Mouse (Mus musculus): Measurements from ENCODE around the gene Plin2. TPM values are rescaled to one million over a fixed set of nuclear protein-coding genes. Genes with fewer than 3 reads are reported as not detected.

The Plin2 gene
- polyA plus RNA-seq, 1 experiment, result 25.5 TPM

DNA sequence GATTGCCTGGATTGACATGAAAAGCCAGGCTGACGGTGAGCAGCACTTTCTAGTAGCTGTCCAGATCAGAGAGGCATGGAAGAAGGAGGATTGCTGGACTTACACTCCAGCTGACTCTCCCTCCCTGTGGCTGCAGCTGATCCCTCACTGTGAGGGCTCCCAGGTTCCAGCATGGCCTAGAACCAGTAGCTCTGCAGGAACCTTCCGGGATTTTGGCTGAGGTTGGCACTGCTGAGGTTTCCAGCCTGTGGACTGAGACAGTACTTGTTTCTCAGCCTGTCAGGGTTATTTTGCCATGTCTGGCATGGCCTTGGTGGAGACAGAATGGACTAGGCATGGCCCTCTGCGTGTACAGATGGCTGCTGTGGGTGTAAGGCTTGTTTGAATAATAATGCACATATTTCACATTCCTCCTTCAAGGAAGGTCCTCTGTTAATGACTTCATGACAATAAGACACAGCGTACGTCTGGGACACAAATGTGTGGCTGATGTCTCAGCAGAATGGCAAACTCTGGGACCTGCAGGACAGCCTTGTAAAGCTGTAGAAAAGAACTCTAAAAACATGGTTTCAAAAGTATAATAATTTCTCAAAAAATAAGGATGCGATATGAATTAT is 40.3 kb upstream of the Plin2 start:
- peak; percentile 76 to 86 for DNase-seq
- 27% methylated on average over 6 of the region's 6 CpGs for WGBS
- Histone ChIP-seq H3K27ac (ENCODE audit: insufficient read depth, low read length) (peak overlapping the region; percentile 44; the same call in 1 of the 2 replicates), H3K27me3 (ENCODE audit: control insufficient read depth, insufficient read depth, low read length) (no peaks in the 10 kb centered on the region), H3K4me3 (replicated peaks; ENCODE audit: insufficient read depth, low read depth, low read length) (no peak overlapping the region), H3K4me1 (ENCODE audit: control insufficient read depth, insufficient read depth, low read length) (peaks cover 6% of the 10 kb centered on the region)
- TF ChIP-seq CTCF (IDR thresholded peaks at IDR 0.05; ENCODE audit: borderline replicate concordance, insufficient read depth, low read depth, low read length) (no peak), POLR2A (IDR thresholded peaks at IDR 0.05; ENCODE audit: borderline replicate concordance, insufficient read depth, low read length) (no peak)

DNA sequence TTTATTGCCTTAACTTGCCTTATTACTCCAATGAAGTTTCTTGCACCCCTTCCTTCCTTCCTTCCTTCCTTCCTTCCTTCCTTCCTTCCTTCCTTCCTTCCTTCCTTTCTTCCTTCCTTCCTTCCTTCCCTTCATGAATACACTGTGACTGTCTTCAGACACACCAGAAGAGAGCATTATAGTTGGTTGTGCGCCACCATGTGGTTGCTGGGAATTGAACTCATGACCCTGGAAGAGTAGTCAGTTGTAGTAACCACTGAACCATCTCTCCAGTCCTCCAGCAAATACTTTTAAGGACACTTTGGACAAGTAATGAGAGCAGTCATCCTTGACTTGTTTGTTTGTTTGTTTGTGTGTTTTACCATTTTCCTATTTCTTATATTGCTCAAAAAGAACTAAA is 38.9 kb upstream of the Plin2 start:
- TF ChIP-seq CTCF (IDR thresholded peaks at IDR 0.05; ENCODE audit: borderline replicate concordance, insufficient read depth, low read depth, low read length) (no peak), POLR2A (IDR thresholded peaks at IDR 0.05; ENCODE audit: borderline replicate concordance, insufficient read depth, low read length) (no peak)
- no peak for DNase-seq
- WGBS, result 52% methylated on average over 1 of the region's 1 CpGs
- H3K27me3 ChIP-seq (ENCODE audit: control insufficient read depth, insufficient read depth, low read length), result no peaks in the 10 kb centered on the region
- H3K27ac ChIP-seq (ENCODE audit: insufficient read depth, low read length), result no peak overlapping the region
- H3K4me3 ChIP-seq (replicated peaks; ENCODE audit: insufficient read depth, low read depth, low read length), result no peak overlapping the region
- H3K4me1 ChIP-seq (ENCODE audit: control insufficient read depth, insufficient read depth, low read length), result peaks cover 6% of the 10 kb centered on the region

DNA sequence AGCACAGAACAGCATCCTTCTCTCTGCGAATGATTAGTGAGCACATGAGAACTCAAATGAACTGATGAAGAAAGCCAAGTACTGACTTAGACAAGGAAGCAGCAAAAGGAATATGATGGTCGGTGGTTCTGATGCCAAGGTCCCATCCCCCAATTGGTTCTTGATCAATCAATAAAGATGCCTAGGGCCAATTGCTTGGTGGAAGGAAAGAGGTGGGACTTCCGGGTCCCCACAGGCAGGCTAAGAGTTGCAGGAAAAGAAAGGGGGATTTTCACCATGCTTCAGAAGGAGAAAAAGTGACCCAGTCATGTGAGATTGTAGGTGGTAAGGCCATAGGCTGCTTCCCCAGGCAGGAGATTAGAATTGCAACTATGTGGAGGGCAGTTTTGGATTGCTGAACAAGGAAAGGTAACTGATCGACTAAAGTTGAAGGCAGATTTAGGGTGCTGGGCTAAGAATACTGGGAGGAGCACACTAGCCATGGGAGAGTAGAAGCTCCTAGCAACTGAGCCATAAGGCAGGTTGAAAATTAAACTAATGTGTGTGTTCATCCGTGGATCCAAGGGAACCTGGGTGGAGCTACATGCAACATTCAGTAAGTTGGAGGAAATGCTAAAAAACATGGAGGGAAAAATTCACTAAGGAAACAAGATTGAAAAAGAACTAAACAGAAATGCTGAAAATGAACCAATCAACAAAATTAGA is 29.5 kb upstream of the Plin2 start:
- no peak overlapping the region for H3K27ac ChIP-seq (ENCODE audit: insufficient read depth, low read length)
- no peaks in the 10 kb centered on the region for H3K4me1 ChIP-seq (ENCODE audit: control insufficient read depth, insufficient read depth, low read length)
- no peaks in the 10 kb centered on the region for H3K27me3 ChIP-seq (ENCODE audit: control insufficient read depth, insufficient read depth, low read length)
- 70% methylated on average over 5 of the region's 5 CpGs for WGBS
- TF ChIP-seq CTCF (IDR thresholded peaks at IDR 0.05; ENCODE audit: borderline replicate concordance, insufficient read depth, low read depth, low read length) (no peak), POLR2A (IDR thresholded peaks at IDR 0.05; ENCODE audit: borderline replicate concordance, insufficient read depth, low read length) (no peak)
- no peak overlapping the region for H3K4me3 ChIP-seq (replicated peaks; ENCODE audit: insufficient read depth, low read depth, low read length)
- DNase-seq, result no peak

DNA sequence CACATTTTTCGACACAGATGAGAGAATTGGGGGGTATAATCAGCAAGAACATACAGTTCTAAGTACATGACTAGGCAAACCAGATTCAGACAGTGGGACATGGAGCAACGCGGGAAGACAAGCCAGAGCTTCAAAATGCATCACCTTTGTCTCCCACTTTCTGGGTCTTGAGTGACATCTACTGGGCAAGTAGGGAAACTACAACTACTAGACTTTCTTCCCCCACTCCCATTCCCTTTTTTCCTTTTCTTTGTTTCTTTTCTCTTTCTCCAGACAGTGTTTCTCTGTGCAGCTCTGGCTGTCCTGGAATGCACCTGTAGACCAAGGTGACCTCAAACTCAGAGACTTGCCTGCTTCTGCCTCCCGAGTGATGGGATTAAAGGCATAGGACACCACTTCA is 27.0 kb upstream of the Plin2 start:
- no peak overlapping the region for H3K4me3 ChIP-seq (replicated peaks; ENCODE audit: insufficient read depth, low read depth, low read length)
- no peaks in the 10 kb centered on the region for H3K4me1 ChIP-seq (ENCODE audit: control insufficient read depth, insufficient read depth, low read length)
- TF ChIP-seq CTCF (IDR thresholded peaks at IDR 0.05; ENCODE audit: borderline replicate concordance, insufficient read depth, low read depth, low read length), result peak; percentile 79
- TF ChIP-seq POLR2A (IDR thresholded peaks at IDR 0.05; ENCODE audit: borderline replicate concordance, insufficient read depth, low read length), result no peak
- peak; percentile 19 to 53 for DNase-seq
- WGBS, result 5% methylated on average over 4 of the region's 4 CpGs
- no peak overlapping the region for H3K27ac ChIP-seq (ENCODE audit: insufficient read depth, low read length)
- no peaks in the 10 kb centered on the region for H3K27me3 ChIP-seq (ENCODE audit: control insufficient read depth, insufficient read depth, low read length)

DNA sequence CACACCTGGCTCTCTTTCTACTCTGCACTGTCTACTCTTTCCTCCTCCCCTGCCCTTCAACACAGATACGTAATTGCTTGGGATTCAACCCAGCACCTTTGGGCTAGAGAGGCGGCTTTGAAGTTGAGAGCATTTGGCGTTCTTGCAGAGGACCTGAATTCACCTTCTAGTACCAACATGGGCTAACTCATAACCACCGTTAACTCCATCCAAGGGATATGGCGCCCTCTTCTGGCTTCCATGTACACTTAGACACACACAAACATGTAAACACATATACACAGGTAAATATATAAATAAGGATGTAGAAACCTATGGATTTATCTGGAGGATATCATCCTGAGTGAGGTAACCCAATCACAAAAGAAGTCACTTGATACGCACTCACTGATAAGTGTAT is 25.2 kb upstream of the Plin2 start:
- Histone ChIP-seq H3K27ac (ENCODE audit: insufficient read depth, low read length) (no peak overlapping the region), H3K4me1 (ENCODE audit: control insufficient read depth, insufficient read depth, low read length) (no peaks in the 10 kb centered on the region), H3K27me3 (ENCODE audit: control insufficient read depth, insufficient read depth, low read length) (no peaks in the 10 kb centered on the region), H3K4me3 (replicated peaks; ENCODE audit: insufficient read depth, low read depth, low read length) (no peak overlapping the region)
- peak; percentile 32 to 53 for DNase-seq
- 54% methylated on average over 6 of the region's 6 CpGs for WGBS
- TF ChIP-seq CTCF (IDR thresholded peaks at IDR 0.05; ENCODE audit: borderline replicate concordance, insufficient read depth, low read depth, low read length) (no peak), POLR2A (IDR thresholded peaks at IDR 0.05; ENCODE audit: borderline replicate concordance, insufficient read depth, low read length) (no peak)

DNA sequence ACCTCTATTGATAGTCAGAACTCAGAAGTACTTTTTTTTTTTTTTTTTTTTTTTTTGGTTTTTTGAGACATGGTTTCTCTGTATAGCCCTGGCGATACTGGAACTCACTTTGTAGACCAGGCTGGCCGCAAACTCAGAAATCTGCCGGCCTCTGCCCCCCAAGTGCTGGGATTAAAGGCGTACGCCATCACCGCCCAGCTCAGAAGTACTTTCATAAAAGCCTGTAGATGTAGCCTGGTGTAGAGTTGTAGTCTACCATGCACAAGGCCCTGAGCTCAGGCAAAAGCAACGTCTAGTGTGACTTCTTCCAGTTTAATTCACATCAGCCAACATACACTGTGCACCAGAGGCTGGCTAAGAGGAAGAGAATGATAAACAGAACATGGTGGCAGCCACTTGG is 23.1 kb upstream of the Plin2 start:
- Histone ChIP-seq H3K27ac (ENCODE audit: insufficient read depth, low read length) (no peak overlapping the region), H3K4me1 (ENCODE audit: control insufficient read depth, insufficient read depth, low read length) (no peaks in the 10 kb centered on the region), H3K4me3 (replicated peaks; ENCODE audit: insufficient read depth, low read depth, low read length) (no peak overlapping the region), H3K27me3 (ENCODE audit: control insufficient read depth, insufficient read depth, low read length) (no peaks in the 10 kb centered on the region)
- TF ChIP-seq CTCF (IDR thresholded peaks at IDR 0.05; ENCODE audit: borderline replicate concordance, insufficient read depth, low read depth, low read length) (no peak), POLR2A (IDR thresholded peaks at IDR 0.05; ENCODE audit: borderline replicate concordance, insufficient read depth, low read length) (no peak)
- DNase-seq, result no peak
- 90% methylated on average over 7 of the region's 7 CpGs for WGBS

DNA sequence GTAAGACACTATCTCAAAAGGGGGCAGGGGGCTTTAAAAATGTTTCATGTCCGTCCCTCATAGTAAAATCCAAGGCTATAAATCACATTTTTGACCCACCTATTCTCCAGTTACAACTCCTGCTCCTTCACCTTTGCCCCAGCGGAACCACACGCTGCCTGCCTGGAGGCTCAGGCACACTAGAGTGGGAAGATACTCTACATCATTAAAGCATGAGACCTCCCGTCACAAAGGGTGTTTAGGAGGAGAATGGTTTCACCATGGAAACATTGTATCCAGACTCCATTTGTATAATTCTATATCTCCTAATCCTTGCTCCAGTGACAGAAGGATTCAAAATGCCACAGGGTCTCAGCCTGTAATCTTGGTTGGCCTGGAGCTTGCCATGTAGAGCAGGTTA is 21.4 kb upstream of the Plin2 start:
- WGBS, result 84% methylated on average over 4 of the region's 4 CpGs

DNA sequence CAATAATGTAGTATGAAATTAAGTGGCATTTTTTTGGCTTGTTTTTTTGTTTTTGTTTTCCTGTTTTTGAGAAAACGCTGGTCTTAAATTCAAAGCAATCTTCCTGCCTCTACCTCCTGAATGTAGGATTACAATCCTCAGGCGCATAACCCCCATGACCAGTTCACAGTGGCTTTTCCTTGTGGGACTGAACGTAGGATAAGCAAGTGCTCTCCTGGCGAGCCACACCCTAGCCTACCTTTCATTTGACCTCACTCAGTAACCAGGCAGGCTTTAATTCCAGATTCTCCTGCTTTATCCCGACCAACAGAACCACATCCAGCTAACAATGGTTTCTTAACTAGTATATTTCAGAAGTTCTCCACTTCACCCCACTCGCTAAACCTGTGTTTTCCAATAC is 20.9 kb upstream of the Plin2 start:
- Histone ChIP-seq H3K4me1 (ENCODE audit: control insufficient read depth, insufficient read depth, low read length) (no peaks in the 10 kb centered on the region), H3K27ac (ENCODE audit: insufficient read depth, low read length) (no peak overlapping the region), H3K4me3 (replicated peaks; ENCODE audit: insufficient read depth, low read depth, low read length) (no peak overlapping the region), H3K27me3 (ENCODE audit: control insufficient read depth, insufficient read depth, low read length) (no peaks in the 10 kb centered on the region)
- WGBS, result 95% methylated on average over 6 of the region's 6 CpGs
- TF ChIP-seq POLR2A (IDR thresholded peaks at IDR 0.05; ENCODE audit: borderline replicate concordance, insufficient read depth, low read length) (no peak), CTCF (IDR thresholded peaks at IDR 0.05; ENCODE audit: borderline replicate concordance, insufficient read depth, low read depth, low read length) (no peak)
- no peak for DNase-seq

More for the DNA sequence above, 21.4 kb upstream of the Plin2 start:
- TF ChIP-seq CTCF (IDR thresholded peaks at IDR 0.05; ENCODE audit: borderline replicate concordance, insufficient read depth, low read depth, low read length) (no peak), POLR2A (IDR thresholded peaks at IDR 0.05; ENCODE audit: borderline replicate concordance, insufficient read depth, low read length) (no peak)
- Histone ChIP-seq H3K4me1 (ENCODE audit: control insufficient read depth, insufficient read depth, low read length) (no peaks in the 10 kb centered on the region), H3K27me3 (ENCODE audit: control insufficient read depth, insufficient read depth, low read length) (no peaks in the 10 kb centered on the region), H3K4me3 (replicated peaks; ENCODE audit: insufficient read depth, low read depth, low read length) (no peak overlapping the region), H3K27ac (ENCODE audit: insufficient read depth, low read length) (no peak overlapping the region)
- no peak for DNase-seq
